Mouse (Mus musculus): ENCODE measurements around the gene Ndufc1.
"Not testable (repeated sequence)": the region's sequence is repeated elsewhere in the genome, so short reads cannot be mapped to it uniquely, and the experiment has no call there.

The Ndufc1 gene

DNA sequence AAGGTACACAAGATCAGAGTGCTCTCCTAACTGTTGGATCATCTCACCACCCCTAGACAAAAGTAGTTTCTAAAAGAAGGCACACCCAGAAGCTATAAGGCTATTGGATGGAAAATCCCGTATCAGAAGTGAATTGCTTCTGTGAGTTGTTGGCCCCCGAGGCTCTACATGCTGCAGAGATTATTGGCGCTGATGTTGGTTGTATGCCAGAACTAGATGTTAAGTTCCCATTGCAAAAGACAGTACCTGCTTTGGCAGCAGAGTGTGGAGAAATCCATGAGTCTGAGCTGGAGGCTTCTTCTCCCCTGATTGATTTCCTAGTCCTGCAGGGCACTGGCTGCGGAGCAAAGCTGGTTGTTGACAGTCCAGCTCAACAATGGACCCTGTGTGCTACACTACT, 40.8 kb downstream of the Ndufc1 start:
- no peak for DNase-seq (ENCODE audit: low spot score in 2 of 2)

DNA sequence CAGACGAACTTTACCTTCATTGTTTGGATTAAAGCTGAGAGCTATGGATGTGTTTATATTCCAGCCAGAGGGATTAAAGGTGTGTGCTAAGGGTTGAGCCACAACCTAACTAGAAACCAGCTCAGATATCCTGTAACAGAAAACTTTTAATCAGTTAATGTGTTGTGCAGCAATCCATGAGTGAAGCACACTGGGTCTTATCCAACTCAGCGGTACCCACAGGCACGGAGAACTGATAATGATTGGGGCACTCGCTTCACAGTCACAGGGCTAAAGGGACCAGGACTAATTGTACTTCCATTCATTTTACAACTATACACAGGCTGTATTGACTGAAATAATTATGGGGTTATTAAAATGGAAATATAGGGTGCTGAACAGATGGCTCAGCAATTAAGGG, 41.9 kb downstream of the Ndufc1 start:
- DNase-seq (ENCODE audit: low spot score in 2 of 2) = no peak

DNA sequence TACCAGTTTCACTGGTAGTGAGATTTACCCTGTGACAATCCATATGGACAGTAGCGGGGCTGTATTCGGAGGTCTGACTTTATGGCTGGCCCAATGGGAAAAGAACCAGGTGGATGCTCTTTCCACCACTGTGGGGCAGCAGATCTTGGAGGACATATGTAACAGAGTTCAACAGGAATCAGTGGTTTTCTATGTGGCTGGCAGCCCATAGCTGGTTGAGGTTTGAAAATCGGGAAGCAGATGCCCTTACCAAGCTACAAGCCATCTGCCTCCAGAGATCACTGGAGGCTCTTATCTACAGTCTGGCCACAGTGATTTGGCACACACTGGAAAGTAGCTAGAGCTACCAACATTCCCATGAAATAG, 43.3 kb downstream of the Ndufc1 start:
- no peak for DNase-seq (ENCODE audit: low spot score in 2 of 2)

DNA sequence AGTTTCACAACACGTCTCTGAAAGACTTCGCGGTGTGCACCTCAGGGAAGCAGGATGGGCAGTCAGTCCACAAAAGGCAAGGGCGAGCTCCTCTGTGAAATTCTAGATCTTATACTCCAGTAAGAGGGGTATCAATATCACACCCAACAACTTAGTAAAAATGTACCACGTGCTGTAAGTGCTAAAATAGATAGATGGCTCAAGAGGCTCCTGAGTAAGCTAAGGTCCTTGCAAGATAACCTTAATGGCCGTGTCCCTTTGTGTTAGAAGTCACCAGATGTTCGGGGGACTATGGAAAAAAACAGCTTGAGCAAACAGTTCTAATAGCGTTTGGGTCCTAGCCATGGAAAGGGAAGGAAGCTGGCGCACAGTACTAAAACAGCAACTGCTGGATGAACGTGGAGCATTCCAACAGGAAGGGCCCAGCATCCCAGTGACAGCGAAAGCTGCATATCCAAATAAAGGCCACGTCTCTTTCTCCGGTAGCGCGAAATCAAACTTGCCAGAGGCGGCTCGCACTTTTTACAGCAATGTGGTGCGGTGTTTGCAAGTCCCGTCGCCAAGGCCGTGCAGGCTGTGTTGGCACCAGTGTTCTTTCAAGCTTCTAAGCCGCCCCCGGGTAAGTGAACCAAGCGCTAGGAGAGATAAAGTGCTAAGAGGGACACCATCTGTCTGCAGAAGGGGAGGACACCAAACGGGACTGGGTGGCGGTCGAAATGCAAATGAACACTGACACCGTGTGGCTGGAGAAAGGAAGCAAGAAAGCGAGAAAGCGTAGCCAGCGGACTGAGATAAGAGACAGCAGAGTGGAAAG, 43.9 kb downstream of the Ndufc1 start:
- DNase-seq (ENCODE audit: low spot score in 2 of 2) = peak; percentile 36 to 72

DNA sequence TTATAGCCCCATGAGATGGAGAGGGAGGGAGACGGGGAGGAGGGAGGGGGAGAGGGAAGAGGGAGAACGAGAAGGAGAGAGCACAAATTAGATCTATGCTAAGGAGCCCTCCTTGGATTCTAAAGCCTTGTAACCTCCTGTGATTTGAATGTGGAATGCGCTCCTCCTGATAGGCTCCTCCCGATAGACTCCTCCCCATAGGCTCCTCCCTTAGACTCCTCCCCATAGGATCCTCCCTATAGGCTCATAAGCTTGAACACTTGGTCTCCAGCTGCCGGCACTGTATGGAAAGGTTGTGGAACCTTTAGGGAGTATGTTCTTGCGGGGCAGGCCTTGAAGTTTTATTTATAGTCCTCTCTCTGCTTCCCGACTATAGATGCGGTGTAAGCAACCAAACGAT, 47.7 kb downstream of the Ndufc1 start:
- no peak for DNase-seq (ENCODE audit: low spot score in 2 of 2)

DNA sequence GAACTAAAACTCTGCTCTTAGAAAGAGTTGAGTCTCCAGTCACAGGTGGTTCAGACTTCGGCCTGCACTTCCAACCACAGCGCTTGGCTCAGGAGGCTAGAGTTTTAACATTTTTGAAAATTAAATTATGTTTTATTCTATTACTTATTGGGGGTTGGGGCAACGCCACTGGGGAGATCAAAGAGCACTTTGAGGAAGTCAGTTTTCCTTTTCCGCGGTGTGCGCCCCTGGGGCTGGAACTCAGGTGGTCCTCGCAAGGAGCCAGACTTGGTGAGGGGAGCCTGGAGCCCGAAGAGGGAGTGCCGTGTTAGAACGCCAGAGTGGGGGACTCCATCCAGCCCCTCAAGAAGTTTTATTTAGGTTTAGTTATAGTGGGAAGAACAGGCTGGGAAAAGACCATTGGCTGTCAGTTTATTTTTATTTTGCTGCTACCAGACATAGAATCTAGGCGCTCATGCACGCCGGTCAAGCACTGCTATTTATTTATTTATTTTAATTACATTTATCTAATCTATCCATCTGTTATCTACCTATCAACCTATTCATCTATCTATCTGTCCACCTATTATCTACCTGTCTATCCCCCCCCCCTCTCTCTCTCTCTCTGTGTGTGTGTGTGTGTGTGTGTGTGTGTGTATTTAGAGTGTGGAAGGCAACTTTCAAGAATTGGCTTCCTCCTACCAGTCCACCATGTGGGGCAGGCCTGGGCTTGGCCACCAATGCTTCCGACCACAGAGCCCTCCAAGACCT, 49.1 kb downstream of the Ndufc1 start:
- DNase-seq (ENCODE audit: low spot score in 2 of 2) = no peak

DNA sequence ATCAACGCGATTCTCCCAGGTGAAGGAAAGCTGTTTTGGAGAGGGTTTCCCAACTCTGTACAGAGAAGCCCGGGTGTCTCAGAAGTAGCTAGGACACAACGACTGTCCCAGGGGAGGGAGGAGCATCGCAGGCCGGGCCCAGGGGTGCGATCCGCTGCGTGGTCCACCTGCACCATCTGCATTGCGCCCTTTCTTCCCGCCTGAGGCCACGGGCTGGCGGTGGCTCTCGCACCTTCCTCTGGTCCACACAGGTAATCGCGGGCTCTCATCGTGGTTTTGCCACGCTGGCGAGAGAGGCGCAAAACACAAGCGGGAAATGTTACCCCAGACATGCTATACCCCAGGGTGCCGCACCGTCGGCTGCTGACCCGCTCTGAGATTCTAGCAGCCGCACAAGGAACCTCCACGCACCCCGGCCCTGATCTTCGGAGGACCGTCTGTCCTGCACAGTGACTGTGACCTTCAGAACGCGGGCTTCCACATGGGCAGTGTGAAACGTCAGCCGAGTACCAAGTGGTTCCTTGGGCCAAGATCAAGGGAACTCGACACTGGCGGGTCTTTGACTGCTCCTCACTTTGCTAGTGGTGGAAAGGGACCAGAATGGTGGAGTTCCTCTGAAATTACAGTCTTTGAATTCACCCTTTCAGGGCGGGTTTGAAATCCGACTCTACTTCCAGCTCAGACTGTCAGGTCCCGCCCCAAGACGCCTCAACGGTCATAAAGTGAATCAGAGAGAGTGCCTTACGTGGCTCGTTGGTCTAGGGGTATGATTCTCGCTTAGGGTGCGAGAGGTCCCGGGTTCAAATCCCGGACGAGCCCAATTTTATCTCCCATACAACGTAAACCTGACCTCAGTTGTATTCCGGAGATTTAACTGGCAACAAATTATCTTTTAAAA, 49.9 kb downstream of the Ndufc1 start:
- DNase-seq (ENCODE audit: low spot score in 2 of 2) = peak in 1 of 2 experiments; percentile 44

DNA sequence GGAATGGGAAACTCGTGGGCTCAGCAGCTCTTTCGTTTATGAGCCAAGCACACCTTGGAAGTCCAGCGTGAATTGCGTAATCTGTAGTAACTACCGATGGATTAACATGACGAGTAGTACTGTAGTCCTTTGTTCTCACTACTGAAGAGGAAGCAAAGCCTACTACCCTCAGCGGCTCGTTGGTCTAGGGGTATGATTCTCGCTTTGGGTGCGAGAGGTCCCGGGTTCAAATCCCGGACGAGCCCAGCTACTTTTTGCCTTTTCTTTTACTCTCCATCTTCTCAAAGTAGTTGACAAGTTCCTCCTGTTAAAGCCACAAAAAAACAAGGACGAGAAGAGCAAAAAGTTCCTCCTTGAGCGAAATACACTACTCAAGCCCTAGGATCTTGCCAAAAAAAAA, 50.6 kb downstream of the Ndufc1 start:
- DNase-seq (ENCODE audit: low spot score in 2 of 2) = peak in 1 of 2 experiments; percentile 49

DNA sequence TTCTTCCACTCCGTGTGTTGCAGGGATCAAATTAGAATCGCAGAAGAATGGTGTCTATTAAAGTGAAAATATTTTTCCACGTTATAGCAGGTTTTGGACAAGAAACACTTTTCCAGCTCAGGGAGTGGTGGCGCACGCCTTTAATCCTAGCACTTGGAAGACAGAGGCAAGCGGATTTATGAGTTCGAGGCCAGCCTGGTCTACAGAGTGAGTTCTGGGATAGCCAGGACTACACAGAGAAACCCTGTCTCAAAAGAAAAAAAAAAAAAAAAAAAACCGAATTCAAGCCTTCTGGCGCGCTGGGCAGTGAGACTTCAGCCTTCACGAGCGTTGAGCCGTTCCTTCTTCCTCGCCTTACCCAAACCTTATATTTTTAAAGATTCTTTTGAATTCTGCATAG, 51.2 kb downstream of the Ndufc1 start:
- no peak for DNase-seq (ENCODE audit: low spot score in 2 of 2)

DNA sequence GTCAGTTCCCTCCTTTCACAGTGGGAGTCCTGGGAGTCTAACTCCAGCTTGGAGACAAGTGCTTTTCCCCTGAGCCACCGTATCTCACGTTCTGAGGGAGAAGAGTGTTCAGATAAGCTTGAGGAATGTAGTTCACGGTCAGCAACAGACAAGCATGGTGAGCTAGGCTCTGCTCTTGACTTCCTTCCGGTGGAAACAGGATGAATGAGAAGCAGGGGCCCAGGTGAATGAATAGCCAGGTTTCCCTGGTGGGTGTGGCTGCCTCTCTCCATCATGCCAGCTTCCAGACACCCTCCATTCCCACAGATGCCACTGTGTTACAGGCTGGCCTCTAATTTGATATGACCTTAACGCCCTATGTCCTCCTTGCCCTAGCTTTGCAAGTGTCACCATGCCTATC, 51.7 kb downstream of the Ndufc1 start:
- no peak for DNase-seq (ENCODE audit: low spot score in 2 of 2)

DNA sequence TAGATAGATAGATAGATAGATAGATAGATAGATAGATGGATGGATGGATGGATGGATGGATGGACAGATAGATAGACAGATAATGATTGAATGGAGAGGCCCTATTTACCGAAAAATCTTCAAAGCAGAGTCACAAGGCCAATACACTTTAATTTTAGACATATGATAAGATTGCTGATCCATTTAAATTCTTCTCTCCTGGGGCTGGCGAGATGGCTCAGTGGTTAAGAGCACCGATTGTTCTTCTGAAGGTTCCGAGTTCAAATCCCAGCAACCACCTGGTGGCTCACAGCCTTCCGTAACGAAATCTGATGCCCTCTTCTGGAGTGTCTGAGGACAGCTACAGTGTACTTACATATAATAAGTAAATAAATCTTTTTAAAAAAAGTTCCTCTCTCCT, 53.8 kb downstream of the Ndufc1 start:
- DNase-seq (ENCODE audit: low spot score in 2 of 2) = not testable (repeated sequence)
